Mouse (Mus musculus): ENCODE measurements at regions not wholly inside any gene's neighbourhood (a gene's known extent, or its start where the extent isn't known, plus 50 kb on each side); places are given as distances from the start of the nearest gene placed in this dataset.

DNA sequence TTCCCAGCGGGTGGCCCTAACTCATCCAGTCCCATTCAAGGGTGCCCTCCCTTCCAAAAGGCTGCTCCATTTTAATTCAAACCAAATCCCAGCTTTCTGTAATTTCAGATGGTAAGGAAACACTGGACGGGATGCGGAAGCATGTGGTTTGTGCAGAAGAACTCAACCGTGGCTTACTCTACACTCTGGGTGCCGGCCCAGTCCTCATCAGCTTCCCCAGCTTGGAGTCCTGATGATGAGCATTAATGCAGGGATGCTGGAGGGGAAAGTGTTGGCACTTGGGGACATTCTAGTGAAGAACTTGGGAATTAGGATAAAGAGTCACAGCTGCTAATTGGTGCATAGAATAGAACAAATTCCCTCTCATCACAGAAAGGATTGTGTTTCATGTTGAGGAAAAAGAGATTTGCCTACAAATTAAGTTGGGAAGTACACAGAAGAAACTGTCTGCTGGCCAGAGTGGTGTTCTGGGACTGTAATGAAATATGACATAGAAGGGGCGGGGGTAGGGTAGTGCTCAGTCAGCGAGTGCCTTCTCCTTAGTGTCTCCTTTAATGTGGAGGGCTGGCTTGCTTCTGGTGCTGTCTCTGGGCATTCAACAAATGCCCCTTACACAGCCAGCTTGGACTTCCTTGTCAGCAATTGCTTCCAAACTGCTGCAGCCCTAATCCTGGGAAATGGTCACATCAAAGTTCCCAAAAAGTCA lies 285.0 kb upstream of the Bmper start:
- Histone ChIP-seq H3K27ac (no peak overlapping the region), H3K9ac (no peak overlapping the region), H3K36me3 (replicated peaks; ENCODE audit: control insufficient read depth, insufficient read depth) (no peaks in the 10 kb centered on the region), H3K4me2 (replicated peaks) (no peak overlapping the region), H3K4me1 (replicated peaks; ENCODE audit: control insufficient read depth, insufficient read depth, low read length) (no peaks in the 10 kb centered on the region), H3K9me3 (ENCODE audit: control insufficient read depth, low read length) (no peaks in the 10 kb centered on the region), H3K27me3 (ENCODE audit: control insufficient read depth, insufficient read depth, low read length) (no peaks in the 10 kb centered on the region), H3K4me3 (replicated peaks; ENCODE audit: low read length) (no peak overlapping the region)
- 87% methylated on average over 7 of the region's 7 CpGs for WGBS
- DNase-seq (ENCODE audit: low spot score): no peak
- ATAC-seq (ENCODE audit: low FRiP score): no peak

DNA sequence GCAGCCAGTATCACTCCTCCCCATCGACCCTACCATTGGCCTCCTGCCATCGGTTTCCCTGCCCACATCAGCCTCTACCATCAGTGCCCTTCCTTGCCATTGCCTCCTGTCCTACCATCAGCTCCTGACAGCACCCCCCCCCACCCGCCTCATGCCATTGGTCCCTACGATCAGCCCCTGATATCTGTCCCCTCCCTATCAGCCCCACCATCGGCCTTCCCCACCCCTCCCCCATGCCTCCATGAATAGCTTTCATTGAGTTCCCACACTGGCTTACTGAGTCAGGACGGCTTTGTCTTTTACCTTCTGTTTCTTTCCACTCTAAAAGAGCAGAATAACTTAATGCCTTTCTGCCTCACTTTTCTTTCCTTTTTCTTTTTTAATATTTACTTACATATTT lies 277.9 kb upstream of the Bmper start:
- H3K4me3 ChIP-seq (replicated peaks; ENCODE audit: low read length): no peak overlapping the region
- 62% methylated on average over 6 of the region's 6 CpGs for WGBS
- no peaks in the 10 kb centered on the region; the same call in 1 of the 2 replicates for H3K4me1 ChIP-seq (replicated peaks; ENCODE audit: control insufficient read depth, insufficient read depth, low read length)
- ATAC-seq (ENCODE audit: low FRiP score): no peak
- H3K27me3 ChIP-seq (ENCODE audit: control insufficient read depth, insufficient read depth, low read length): no peaks in the 10 kb centered on the region
- H3K9ac ChIP-seq: no peak overlapping the region
- no peak overlapping the region for H3K27ac ChIP-seq
- no peak overlapping the region for H3K4me2 ChIP-seq (replicated peaks)
- DNase-seq (ENCODE audit: low spot score): no peak
- H3K36me3 ChIP-seq (replicated peaks; ENCODE audit: control insufficient read depth, insufficient read depth): no peaks in the 10 kb centered on the region
- H3K9me3 ChIP-seq (ENCODE audit: control insufficient read depth, low read length): no peaks in the 10 kb centered on the region

GRCm38 (mm10) chr9:22945426-22945955 lies 277.4 kb upstream of the Bmper start:
- 63% methylated on average over 8 of the region's 8 CpGs for WGBS
- no peaks in the 10 kb centered on the region for H3K36me3 ChIP-seq (replicated peaks; ENCODE audit: control insufficient read depth, insufficient read depth)
- no peak overlapping the region for H3K4me3 ChIP-seq (replicated peaks; ENCODE audit: low read length)
- H3K4me2 ChIP-seq (replicated peaks): no peak overlapping the region
- no peaks in the 10 kb centered on the region; the same call in 1 of the 2 replicates for H3K4me1 ChIP-seq (replicated peaks; ENCODE audit: control insufficient read depth, insufficient read depth, low read length)
- no peaks in the 10 kb centered on the region for H3K9me3 ChIP-seq (ENCODE audit: control insufficient read depth, low read length)
- H3K9ac ChIP-seq: no peak overlapping the region
- H3K27me3 ChIP-seq (ENCODE audit: control insufficient read depth, insufficient read depth, low read length): no peaks in the 10 kb centered on the region
- DNase-seq (ENCODE audit: low spot score) (no peak), ATAC-seq (ENCODE audit: low FRiP score) (no peak)
- no peak overlapping the region for H3K27ac ChIP-seq

DNA sequence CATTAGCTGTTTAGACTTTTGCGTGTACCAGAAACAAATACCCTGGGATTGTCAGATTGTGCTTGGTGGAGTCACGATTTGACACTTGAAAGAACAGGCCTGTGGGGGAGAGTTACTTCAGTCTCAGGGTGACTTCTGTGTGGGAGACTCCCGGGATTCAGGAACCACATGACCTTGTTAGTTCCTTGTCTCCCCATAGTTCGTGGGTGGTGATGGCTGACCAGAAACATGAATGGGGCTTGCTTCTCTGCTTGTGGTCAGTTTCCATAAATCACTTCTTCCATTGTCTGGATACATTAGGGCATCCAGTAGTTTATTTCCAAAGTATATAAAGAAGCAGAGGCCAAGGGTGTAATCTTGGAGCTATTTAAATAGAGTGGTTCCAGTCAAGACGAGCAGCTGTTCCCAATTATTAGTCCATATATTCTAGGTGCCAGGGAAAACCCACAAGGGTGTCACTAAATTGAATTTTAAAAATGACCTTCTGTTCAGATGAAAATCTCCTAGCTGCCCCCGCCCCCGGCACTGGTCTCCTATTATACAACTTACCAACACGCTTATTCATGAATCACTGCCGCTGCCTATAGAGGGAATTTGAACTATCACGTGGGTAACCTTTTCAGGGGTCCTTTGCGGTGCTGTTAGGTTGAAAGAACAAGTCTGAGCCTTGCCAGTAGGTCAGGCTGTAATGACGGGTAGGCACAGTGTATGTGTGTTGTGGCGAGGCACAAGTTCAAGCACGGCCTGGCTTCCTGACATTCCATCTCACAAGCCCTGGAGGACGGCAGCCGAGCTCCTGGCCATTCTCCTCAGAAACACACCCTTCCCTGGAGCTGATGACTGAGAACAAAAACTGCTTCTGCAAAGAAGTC lies 270.1 kb upstream of the Bmper start:
- Histone ChIP-seq H3K4me1 (replicated peaks; ENCODE audit: control insufficient read depth, insufficient read depth, low read length) (0 out of 2 replicates have a peak, but pooled peaks cover 3% of the 10 kb centered on the region), H3K4me3 (replicated peaks; ENCODE audit: low read length) (no peak overlapping the region), H3K4me2 (replicated peaks) (no peak overlapping the region), H3K27me3 (ENCODE audit: control insufficient read depth, insufficient read depth, low read length) (no peaks in the 10 kb centered on the region), H3K27ac (no peak overlapping the region), H3K9ac (no peak overlapping the region), H3K36me3 (replicated peaks; ENCODE audit: control insufficient read depth, insufficient read depth) (no peaks in the 10 kb centered on the region), H3K9me3 (ENCODE audit: control insufficient read depth, low read length) (no peaks in the 10 kb centered on the region)
- no peak for ATAC-seq (ENCODE audit: low FRiP score)
- 57% methylated on average over 16 of the region's 16 CpGs for WGBS
- DNase-seq (ENCODE audit: low spot score): no peak

GRCm38 (mm10) chr9:22962269-22962815 lies 260.5 kb upstream of the Bmper start:
- H3K27me3 ChIP-seq (ENCODE audit: control insufficient read depth, insufficient read depth, low read length): no peaks in the 10 kb centered on the region
- no peaks in the 10 kb centered on the region for H3K36me3 ChIP-seq (replicated peaks; ENCODE audit: control insufficient read depth, insufficient read depth)
- DNase-seq (ENCODE audit: low spot score) (no peak), ATAC-seq (ENCODE audit: low FRiP score) (no peak)
- H3K27ac ChIP-seq: no peak overlapping the region
- WGBS: 57% methylated on average over 7 of the region's 7 CpGs
- H3K4me1 ChIP-seq (replicated peaks; ENCODE audit: control insufficient read depth, insufficient read depth, low read length): no peaks in the 10 kb centered on the region; the same call in 1 of the 2 replicates
- H3K4me2 ChIP-seq (replicated peaks): no peak overlapping the region
- H3K9me3 ChIP-seq (ENCODE audit: control insufficient read depth, low read length): no peaks in the 10 kb centered on the region
- no peak overlapping the region for H3K4me3 ChIP-seq (replicated peaks; ENCODE audit: low read length)
- H3K9ac ChIP-seq: no peak overlapping the region

DNA sequence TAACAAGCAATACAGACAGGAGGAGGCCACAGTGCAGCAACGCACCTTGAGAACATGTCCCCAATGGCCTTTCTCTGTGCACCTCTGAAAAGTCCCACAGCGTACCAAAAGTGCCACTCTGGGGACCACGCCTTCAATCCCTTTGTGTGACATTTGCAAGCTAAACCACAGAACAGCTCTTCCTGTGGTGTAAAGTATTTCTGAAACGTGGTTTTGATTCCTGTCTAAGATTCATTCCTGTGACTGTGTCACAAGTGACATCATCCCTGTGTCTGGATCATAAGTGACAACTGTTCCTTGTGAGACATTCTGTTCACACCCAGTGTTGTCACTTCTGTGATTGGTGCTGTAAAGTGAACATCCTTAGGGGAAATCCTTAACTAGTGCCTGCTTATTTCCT lies 251.6 kb upstream of the Bmper start:
- Histone ChIP-seq H3K27ac (no peak overlapping the region), H3K4me2 (replicated peaks) (no peak overlapping the region), H3K4me3 (replicated peaks; ENCODE audit: low read length) (no peak overlapping the region), H3K36me3 (replicated peaks; ENCODE audit: control insufficient read depth, insufficient read depth) (no peaks in the 10 kb centered on the region), H3K9ac (no peak overlapping the region), H3K27me3 (ENCODE audit: control insufficient read depth, insufficient read depth, low read length) (no peaks in the 10 kb centered on the region), H3K4me1 (replicated peaks; ENCODE audit: control insufficient read depth, insufficient read depth, low read length) (no peaks in the 10 kb centered on the region), H3K9me3 (ENCODE audit: control insufficient read depth, low read length) (no peaks in the 10 kb centered on the region)
- no peak for ATAC-seq (ENCODE audit: low FRiP score)
- WGBS: 86% methylated on average over 4 of the region's 4 CpGs
- no peak for DNase-seq (ENCODE audit: low spot score)

- Histone ChIP-seq H3K9me3 (ENCODE audit: control insufficient read depth, low read length) (no peaks in the 10 kb centered on the region), H3K27ac (no peak overlapping the region), H3K36me3 (replicated peaks; ENCODE audit: control insufficient read depth, insufficient read depth) (no peaks in the 10 kb centered on the region), H3K9ac (no peak overlapping the region), H3K4me2 (replicated peaks) (no peak overlapping the region), H3K27me3 (ENCODE audit: control insufficient read depth, insufficient read depth, low read length) (no peaks in the 10 kb centered on the region), H3K4me3 (replicated peaks; ENCODE audit: low read length) (no peak overlapping the region), H3K4me1 (replicated peaks; ENCODE audit: control insufficient read depth, insufficient read depth, low read length) (0 out of 2 replicates have a peak, but pooled peaks cover 4% of the 10 kb centered on the region)
- DNase-seq (ENCODE audit: low spot score) (no peak), ATAC-seq (ENCODE audit: low FRiP score) (no peak)
- 63% methylated on average over 9 of the region's 9 CpGs for WGBS
Observed at GRCm38 (mm10) chr9:22976748-22977147, 246.1 kb upstream of the Bmper start.

DNA sequence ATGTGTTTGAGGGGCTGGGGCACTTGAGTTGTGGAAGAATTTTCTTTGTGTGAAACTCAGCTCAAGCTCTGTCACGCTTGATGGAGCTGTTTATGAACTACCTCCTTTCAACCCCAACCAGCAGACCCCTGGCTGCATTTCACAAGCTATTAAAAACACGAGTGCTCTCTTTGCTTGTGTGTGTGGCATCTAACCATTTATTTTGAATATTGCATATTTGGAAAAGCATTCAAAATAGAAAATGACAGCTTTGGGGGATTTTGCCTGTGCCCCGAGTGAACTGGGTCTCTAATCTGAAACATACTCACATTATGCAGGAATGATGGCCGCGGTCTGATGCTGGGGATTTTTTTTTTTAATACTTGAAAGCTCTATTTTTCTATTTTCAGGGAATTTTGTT lies 243.2 kb upstream of the Bmper start:
- no peak overlapping the region for H3K4me2 ChIP-seq (replicated peaks)
- H3K27me3 ChIP-seq (ENCODE audit: control insufficient read depth, insufficient read depth, low read length): no peaks in the 10 kb centered on the region
- no peaks in the 10 kb centered on the region for H3K9me3 ChIP-seq (ENCODE audit: control insufficient read depth, low read length)
- H3K4me3 ChIP-seq (replicated peaks; ENCODE audit: low read length): no peak overlapping the region
- 62% methylated on average over 5 of the region's 5 CpGs for WGBS
- no peak for ATAC-seq (ENCODE audit: low FRiP score)
- H3K27ac ChIP-seq: no peak overlapping the region
- DNase-seq (ENCODE audit: low spot score): no peak
- 0 out of 2 replicates have a peak, but pooled peaks cover 4% of the 10 kb centered on the region for H3K4me1 ChIP-seq (replicated peaks; ENCODE audit: control insufficient read depth, insufficient read depth, low read length)
- no peaks in the 10 kb centered on the region for H3K36me3 ChIP-seq (replicated peaks; ENCODE audit: control insufficient read depth, insufficient read depth)
- H3K9ac ChIP-seq: no peak overlapping the region

DNA sequence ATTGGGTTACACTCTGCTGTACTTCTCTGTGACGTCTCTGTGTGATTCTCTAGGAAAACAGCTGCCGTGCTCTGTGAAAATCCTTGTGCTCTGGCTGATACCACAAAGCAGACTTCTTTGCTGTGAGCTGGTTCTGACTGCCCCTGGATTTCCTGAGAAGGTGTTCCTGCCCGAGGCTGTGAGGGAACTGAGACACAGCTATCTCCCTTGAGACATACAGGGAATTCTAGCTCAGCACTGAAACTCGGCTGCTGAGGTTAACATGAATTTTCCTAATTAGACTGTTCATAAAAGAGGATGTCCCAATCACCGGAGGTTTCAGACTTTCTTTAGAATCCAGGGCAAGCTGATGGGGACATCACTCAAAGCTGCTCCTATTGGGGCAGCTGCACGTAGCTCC lies 233.4 kb upstream of the Bmper start:
- Histone ChIP-seq H3K9ac (no peak overlapping the region), H3K9me3 (ENCODE audit: control insufficient read depth, low read length) (no peaks in the 10 kb centered on the region), H3K4me3 (replicated peaks; ENCODE audit: low read length) (no peak overlapping the region), H3K4me1 (replicated peaks; ENCODE audit: control insufficient read depth, insufficient read depth, low read length) (no peaks in the 10 kb centered on the region), H3K27me3 (ENCODE audit: control insufficient read depth, insufficient read depth, low read length) (no peaks in the 10 kb centered on the region), H3K36me3 (replicated peaks; ENCODE audit: control insufficient read depth, insufficient read depth) (no peaks in the 10 kb centered on the region), H3K4me2 (replicated peaks) (no peak overlapping the region), H3K27ac (no peak overlapping the region)
- no peak for ATAC-seq (ENCODE audit: low FRiP score)
- DNase-seq (ENCODE audit: low spot score): no peak
- WGBS: 79% methylated on average over 6 of the region's 6 CpGs
